Mouse (Mus musculus) cerebellum, adult 2 months (tissue): ENCODE results near the gene Chchd3.

Source experiments
- CTCF ChIP-seq: fragments of 200-500 bp; IDR thresholded peaks from 2 replicates; pipeline ENCODE4 v1.5.1; 2011; ENCODE audit warnings: low read depth, mild to moderate bottlenecking, control low read depth, low read length, moderate library complexity, borderline replicate concordance; ENCODE audit not compliant: insufficient read depth
- POLR2A ChIP-seq: fragments of 200-500 bp; IDR thresholded peaks from 2 replicates; pipeline ENCODE4 v1.6.1; 2011; ENCODE audit warnings: low read length, control low read depth, borderline replicate concordance; ENCODE audit not compliant: insufficient read depth

DNA sequence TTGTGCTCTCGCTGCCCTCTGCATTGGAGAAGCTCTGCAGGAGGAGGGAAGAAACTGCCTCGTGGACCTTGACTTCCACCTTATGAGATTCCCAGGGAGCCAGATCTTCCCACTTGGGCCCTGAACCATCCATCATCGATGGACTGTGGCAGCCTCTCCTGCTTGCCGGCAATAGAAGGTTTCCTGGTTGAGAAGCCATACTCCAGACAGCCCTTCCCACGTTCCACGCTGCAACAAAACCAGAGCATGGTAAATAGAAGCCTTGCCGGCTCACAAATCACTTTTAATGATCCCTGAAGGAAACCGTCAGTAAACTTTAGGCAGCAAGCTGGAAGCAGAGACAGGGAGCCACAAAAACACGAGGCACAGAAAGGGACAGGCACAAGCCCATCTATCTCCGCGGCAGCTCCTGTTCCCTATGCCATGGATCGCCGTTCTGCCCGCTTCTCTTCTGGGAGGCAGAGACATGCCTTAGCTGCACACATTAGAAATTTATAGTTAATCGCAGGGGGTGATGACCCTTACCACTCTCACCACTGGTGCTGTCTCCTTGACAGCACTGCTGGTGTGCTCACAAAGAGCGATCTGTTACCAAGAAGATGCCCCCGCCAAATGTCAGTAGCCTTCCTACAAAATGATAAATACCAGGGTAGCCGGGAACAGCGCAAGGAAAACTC is 18.3 kb upstream of the Chchd3 start:
- TF ChIP-seq CTCF = no peak
- TF ChIP-seq POLR2A = no peak
